Mouse (Mus musculus) embryonic facial prominence, embryonic 11.5 days (tissue): ENCODE measurements around the gene Dido1. TPM values are rescaled to one million over a fixed set of nuclear protein-coding genes. Genes with fewer than 3 reads are reported as not detected.
A peak's percentile ranks its signal among the peaks of the same experiment; 100 is the strongest.

ENCODE experiments used
- ATAC-seq: fragments of 200-750 bp; cut with Nextera tagmentation; replicated peaks from 2 replicates; pipeline ENCODE4 v1.8.0; 2017; ENCODE audit warnings: low read depth; ENCODE audit not compliant: insufficient number of reproducible peaks, low FRiP score, low TSS enrichment
- DNase-seq: peaks from one replicate; pipeline ENCODE4 v3.0.0-alpha.2; 2015; ENCODE audit warnings: low spot score
- H3K27ac ChIP-seq: fragments of 300-500 bp; sonication (generic); replicated peaks from 2 replicates; pipeline ENCODE4 v1.5.1; 2014; ENCODE audit warnings: mild to moderate bottlenecking, low read depth, low read length, control low read depth
- H3K27me3 ChIP-seq: fragments of 300-500 bp; sonication (generic); 2 replicates; pipeline ENCODE4 v1.6.1; 2014; ENCODE audit warnings: mild to moderate bottlenecking, low read length, moderate library complexity, mixed read lengths; ENCODE audit not compliant: control insufficient read depth, insufficient read depth
- H3K36me3 ChIP-seq: fragments of 300-500 bp; sonication (generic); replicated peaks from 2 replicates; pipeline ENCODE4 v1.6.1; 2014; ENCODE audit warnings: low read depth, mild to moderate bottlenecking, low read length, moderate library complexity, mixed read lengths; ENCODE audit not compliant: control insufficient read depth, insufficient read depth
- H3K4me1 ChIP-seq: fragments of 300-500 bp; sonication (generic); 2 replicates; pipeline ENCODE4 v1.6.1; 2014; ENCODE audit warnings: low read length, mixed read lengths; ENCODE audit not compliant: control insufficient read depth, insufficient read depth
- H3K4me2 ChIP-seq: fragments of 300-500 bp; sonication (generic); 2 replicates; pipeline ENCODE4 v1.6.1; 2014; ENCODE audit warnings: low read depth, mild to moderate bottlenecking, control low read depth, low read length, moderate library complexity
- H3K4me3 ChIP-seq: fragments of 300-500 bp; sonication (generic); 2 replicates; pipeline ENCODE4 v1.5.1; 2014; ENCODE audit warnings: low read depth, low read length, control low read depth
- H3K9ac ChIP-seq: fragments of 300-500 bp; sonication (generic); replicated peaks from 2 replicates; pipeline ENCODE4 v1.6.1; 2014; ENCODE audit warnings: mild to moderate bottlenecking, control low read depth, low read length
- H3K9me3 ChIP-seq: fragments of 300-500 bp; sonication (generic); replicated peaks from 2 replicates; pipeline ENCODE4 v1.6.1; 2016; ENCODE audit warnings: mild to moderate bottlenecking, low read length, inconsistent platforms, mixed read lengths; ENCODE audit not compliant: control insufficient read depth
- WGBS: fragments of 180-500 bp; shearing (Covaris S2); extraction: QIAGEN DNeasy Blood & Tissue Kit; methylation state at CpG from one replicate; pipeline ENCODE4 v1.1.7; 2014; 5-methylcytosine and 5-hydroxymethylcytosine counted together
- polyA plus RNA-seq: library from polyadenylated mRNA; unstranded; fragments of >200 nt; fragmentation: Nextera tagmentation; extraction: Ambion mirVana; gene quantifications from 2 replicates; pipeline ENCODE4 v1.2.1, GENCODE M21; 2014

Gene Dido1
- polyA plus RNA-seq, 1 experiment from 2014 or later: 28.3 TPM

DNA sequence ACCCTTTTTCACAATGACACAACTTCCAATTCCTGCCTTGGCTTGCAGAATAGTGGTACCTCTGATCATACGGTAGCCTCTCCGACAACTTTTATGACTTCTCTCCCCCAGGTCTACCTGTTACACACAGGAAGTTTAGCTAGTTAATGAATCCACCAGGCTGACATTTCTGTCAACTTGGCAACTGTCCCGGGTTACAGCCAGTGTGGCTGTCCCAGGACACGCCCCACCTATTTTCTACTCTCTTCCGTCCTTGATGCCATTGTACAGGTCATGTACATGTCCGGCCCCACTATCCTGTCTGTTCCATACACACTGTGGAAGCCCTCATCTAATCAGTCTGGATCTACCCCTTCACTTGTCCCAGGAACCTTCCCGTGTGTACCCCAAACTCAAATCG is 5.2 kb downstream of the Dido1 start:
- DNase-seq (no peak), ATAC-seq (no peak)
- no peak overlapping the region for H3K4me3 ChIP-seq
- H3K36me3 ChIP-seq: no peaks in the 10 kb centered on the region
- no peak overlapping the region for H3K9ac ChIP-seq
- H3K27ac ChIP-seq: no peak overlapping the region
- peaks cover 3% of the 10 kb centered on the region for H3K4me1 ChIP-seq
- no peak overlapping the region for H3K4me2 ChIP-seq
- H3K9me3 ChIP-seq: no peaks in the 10 kb centered on the region
- WGBS: 91% methylated on average over 8 of the region's 8 CpGs
- H3K27me3 ChIP-seq: no peaks in the 10 kb centered on the region

DNA sequence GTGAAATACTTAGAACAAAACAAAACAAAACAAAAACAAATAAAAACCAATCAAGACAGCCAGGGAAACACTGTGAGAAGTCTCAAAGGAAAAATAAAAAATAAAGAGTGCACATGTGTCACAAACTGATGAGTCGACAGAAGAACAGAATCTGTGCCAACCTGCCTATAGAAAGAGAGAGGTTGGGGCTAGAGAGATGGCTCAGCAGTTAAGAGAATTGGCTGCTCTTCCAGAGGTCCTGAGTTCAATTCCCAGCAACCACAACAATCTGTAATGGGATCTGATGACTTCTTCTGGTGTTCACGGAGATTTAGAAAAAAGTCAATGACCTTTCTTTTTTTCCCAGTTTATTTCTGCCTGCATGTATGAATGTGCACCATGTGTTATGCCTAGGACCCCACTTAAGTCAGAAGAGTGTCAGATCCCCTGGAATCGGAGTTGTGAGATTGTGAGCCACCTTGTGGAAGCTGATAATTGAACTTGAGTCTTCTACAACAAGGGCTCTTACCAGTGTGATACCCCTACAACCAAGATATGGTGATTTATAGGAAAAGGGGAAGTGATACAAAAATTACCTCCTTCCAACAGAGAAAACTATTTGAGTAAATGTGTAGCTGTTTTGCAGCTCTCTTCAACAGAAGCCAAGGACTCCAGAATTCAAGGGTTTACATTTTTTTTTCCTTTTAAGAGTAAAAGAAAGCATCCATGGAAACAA is 6.0 kb downstream of the Dido1 start:
- no peak overlapping the region for H3K4me2 ChIP-seq
- WGBS: 79% methylated on average over 3 of the region's 3 CpGs
- H3K4me3 ChIP-seq: no peak overlapping the region
- no peak overlapping the region for H3K27ac ChIP-seq
- DNase-seq (no peak), ATAC-seq (no peak)
- H3K9ac ChIP-seq: no peak overlapping the region
- no peaks in the 10 kb centered on the region for H3K9me3 ChIP-seq
- H3K36me3 ChIP-seq: no peaks in the 10 kb centered on the region
- H3K27me3 ChIP-seq: no peaks in the 10 kb centered on the region
- peaks cover 5% of the 10 kb centered on the region for H3K4me1 ChIP-seq

DNA sequence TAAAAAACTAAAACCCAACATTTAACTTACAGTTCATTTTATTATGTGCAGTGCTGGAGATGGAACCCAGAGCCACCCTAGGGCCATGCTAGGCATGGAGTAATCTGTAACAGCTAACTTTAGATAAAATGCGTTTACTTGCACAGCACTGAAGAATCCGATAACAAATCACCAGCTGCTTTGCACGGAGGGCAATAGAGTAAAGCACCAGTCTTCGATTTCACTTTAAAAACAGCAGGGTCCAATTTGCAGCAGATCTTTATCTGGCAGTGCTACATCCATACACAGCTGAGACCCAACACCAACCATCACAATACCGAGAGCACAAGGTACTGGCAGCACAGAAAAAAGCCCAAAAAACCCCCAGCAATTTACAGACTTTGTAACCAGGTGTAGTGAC is 6.6 kb downstream of the Dido1 start:
- no peak for ATAC-seq
- H3K27ac ChIP-seq: no peak overlapping the region

GRCm38 (mm10) chr2:180702701-180703149 is 7.1 kb downstream of the Dido1 start:
- peak overlapping the region; percentile 88 for H3K27ac ChIP-seq
- DNase-seq (no peak), ATAC-seq (no peak)
- H3K4me3 ChIP-seq: peak overlapping the region; percentile 93
- no peaks in the 10 kb centered on the region for H3K9me3 ChIP-seq
- 30% methylated on average over 4 of the region's 4 CpGs for WGBS
- H3K9ac ChIP-seq: peak overlapping the region; percentile 99
- no peaks in the 10 kb centered on the region for H3K36me3 ChIP-seq
- peak overlapping the region; percentile 89 for H3K4me2 ChIP-seq
- H3K4me1 ChIP-seq: peaks cover 5% of the 10 kb centered on the region
- H3K27me3 ChIP-seq: no peaks in the 10 kb centered on the region

More for the DNA sequence above, 6.6 kb downstream of the Dido1 start:
- Histone ChIP-seq H3K4me3 (no peak overlapping the region), H3K27me3 (no peaks in the 10 kb centered on the region), H3K9me3 (no peaks in the 10 kb centered on the region), H3K4me2 (no peak overlapping the region), H3K36me3 (no peaks in the 10 kb centered on the region), H3K9ac (no peak overlapping the region), H3K4me1 (peaks cover 5% of the 10 kb centered on the region)
- DNase-seq: no peak
- 66% methylated on average over 5 of the region's 5 CpGs for WGBS

DNA sequence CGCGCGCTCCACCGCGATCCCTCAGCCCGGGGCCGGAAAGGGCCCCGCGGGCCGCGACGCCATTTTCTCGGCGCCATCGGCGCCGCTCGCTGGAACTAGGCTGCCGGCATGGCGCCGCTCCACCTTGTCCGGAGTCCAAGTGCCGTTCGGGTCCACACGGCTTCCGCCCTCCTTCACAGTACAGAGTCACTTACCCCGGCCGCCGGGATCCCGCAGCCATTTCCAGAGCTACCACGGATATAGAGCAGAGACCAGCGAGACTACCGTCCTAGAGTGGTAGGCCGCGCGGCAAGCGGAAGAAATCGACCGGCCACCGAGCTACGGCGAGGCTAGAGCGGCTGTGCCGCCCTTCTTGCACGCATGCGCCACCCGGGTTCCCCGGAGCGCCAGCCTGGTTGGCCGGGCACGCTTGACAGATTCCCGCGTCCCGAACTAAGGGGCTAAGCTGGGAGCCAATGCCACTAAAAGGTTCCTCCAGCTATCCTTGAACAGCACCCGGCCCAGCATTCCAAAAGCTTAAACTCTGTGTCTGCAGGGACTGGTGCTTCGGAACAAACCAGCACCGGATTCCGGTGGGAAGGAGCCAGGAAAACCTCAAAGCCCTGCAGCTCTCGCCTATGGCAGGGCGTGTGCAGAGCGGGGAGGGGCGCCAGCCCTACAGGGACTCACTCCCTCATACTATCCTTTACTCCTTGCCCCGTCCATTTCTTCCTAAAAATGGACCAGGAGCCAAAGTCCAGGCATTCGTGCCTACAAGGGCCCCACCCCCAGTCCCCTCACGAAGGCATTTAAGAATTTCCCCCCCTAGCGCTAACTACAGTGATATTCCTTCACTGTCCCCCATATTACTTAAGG is 7.8 kb downstream of the Dido1 start:
- peak overlapping the region; percentile 99 for H3K9ac ChIP-seq
- H3K9me3 ChIP-seq: no peaks in the 10 kb centered on the region
- no peaks in the 10 kb centered on the region for H3K27me3 ChIP-seq
- peak overlapping the region; percentile 88 for H3K27ac ChIP-seq
- peak overlapping the region; percentile 89 for H3K4me2 ChIP-seq
- DNase-seq: peak; percentile 94
- under 1% methylated on average over 66 of the region's 66 CpGs for WGBS
- peak; percentile 93 for ATAC-seq
- H3K4me1 ChIP-seq: peaks cover 5% of the 10 kb centered on the region
- peak overlapping the region; percentile 93 for H3K4me3 ChIP-seq
- no peaks in the 10 kb centered on the region for H3K36me3 ChIP-seq

DNA sequence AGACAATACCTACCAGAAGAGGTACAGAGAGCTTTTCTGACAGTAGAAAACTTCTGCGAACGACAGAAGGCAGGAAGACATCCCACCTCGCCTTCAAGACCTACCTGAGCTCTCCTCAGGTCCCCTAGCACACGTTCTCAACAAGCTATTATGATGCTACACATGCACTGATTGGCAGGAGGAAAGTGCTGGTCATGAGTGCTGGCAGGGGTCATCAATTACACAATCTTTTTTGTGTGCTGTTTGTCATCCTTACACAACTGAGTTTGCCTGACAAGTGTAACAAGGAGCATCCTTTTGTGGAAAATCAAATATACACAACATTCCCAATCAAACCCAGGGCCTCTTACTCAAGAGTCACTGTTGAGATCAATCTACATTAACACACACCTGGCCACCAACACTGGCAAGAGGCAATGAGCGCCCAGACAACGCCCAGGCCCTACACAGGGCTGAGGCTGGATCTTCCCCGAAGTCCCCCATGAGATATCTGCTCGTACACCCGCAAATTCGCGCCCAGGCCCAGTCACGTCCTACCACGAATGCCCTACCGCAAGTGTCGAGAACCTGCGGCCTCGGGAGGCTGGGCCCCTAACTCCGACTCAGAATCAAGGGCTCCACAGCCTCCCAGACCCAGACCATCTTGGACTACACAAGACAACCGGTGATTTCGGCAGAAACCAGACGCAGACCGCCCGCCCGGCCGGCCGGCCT is 8.6 kb downstream of the Dido1 start:
- Histone ChIP-seq H3K9ac (peak overlapping the region; percentile 99), H3K9me3 (no peaks in the 10 kb centered on the region), H3K27ac (peak overlapping the region; percentile 88), H3K4me1 (peaks cover 5% of the 10 kb centered on the region), H3K36me3 (no peaks in the 10 kb centered on the region), H3K4me3 (peak overlapping the region; percentile 93), H3K27me3 (no peaks in the 10 kb centered on the region), H3K4me2 (peak overlapping the region; percentile 89)
- WGBS: 8% methylated on average over 26 of the region's 26 CpGs
- peak; percentile 3; the same call in 1 of the 2 replicates for ATAC-seq
- DNase-seq: no peak

DNA sequence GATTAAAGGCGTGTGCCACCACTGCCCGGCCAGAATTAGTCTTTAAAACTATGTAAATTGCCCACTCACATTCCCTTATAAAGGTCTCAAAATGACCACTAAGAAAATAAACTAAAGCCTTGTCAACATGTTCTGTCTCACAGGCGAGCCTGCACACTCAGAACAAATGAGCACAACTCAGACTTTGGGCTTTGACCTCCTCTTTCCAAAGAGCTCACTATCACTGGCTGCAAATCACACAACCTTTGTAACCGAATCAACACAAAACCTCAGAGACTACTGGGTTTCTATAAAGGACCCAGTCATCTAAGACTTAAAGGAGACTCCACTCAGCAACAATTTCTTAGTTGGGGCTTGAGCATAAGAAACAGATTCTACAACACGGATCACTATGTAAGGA is 9.3 kb downstream of the Dido1 start:
- Histone ChIP-seq H3K4me3 (peak overlapping the region; percentile 93), H3K4me1 (peaks cover 5% of the 10 kb centered on the region), H3K4me2 (peak overlapping the region; percentile 89), H3K9me3 (no peaks in the 10 kb centered on the region), H3K27me3 (no peaks in the 10 kb centered on the region), H3K27ac (no peak overlapping the region), H3K9ac (no peak overlapping the region), H3K36me3 (no peaks in the 10 kb centered on the region)
- ATAC-seq: no peak
- no peak for DNase-seq
- WGBS: 74% methylated on average over 5 of the region's 5 CpGs
